Mouse (Mus musculus) olfactory bulb, adult 2 months (tissue): ENCODE results near the gene Slc25a28.

Experiments
- CTCF ChIP-seq: fragments of 200-500 bp; IDR thresholded peaks from 2 replicates; pipeline ENCODE4 v1.5.1; 2012; ENCODE audit warnings: low read depth, mild to moderate bottlenecking, low read length, moderate library complexity; ENCODE audit not compliant: insufficient read depth
- POLR2A ChIP-seq: fragments of 200-500 bp; IDR thresholded peaks from 2 replicates; pipeline ENCODE4 v1.6.1; 2012; ENCODE audit warnings: mild to moderate bottlenecking, low read depth, low read length, moderate library complexity; ENCODE audit not compliant: insufficient read depth

DNA sequence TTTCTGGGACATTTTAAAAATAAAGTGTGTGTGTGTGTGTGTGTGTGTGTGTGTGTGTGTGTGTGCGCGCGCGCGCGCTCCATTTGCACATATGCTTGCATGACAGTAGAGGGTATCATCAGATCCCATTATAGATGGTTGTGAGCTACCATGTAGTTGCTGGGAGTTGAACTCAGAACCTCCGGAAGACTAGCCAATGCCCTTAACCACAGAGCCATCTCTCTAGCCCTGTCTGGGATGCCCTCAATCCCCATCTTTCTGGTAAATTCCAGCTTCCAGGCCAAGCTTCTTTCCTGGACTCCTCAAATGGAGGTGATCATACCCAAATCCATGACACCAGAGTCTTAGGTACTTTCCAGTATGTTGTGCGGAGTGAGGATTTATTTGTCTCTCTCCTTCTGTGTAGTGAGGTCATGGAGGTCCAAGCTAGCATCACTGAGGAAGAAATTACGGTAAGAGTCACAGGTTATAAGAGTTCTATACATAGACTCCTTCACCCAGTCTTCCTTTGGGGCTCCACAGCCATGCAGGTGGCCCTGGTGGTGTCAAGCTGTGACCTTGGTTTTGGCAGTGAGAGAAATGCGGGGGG is 56.8 kb downstream of the Slc25a28 start:
- TF ChIP-seq POLR2A (no peak), CTCF (no peak)
